Mouse (Mus musculus) kidney, postnatal 14 days (tissue): Measurements from ENCODE around the gene Mcf2l.

ENCODE experiments used
- DNase-seq: peaks from one replicate; pipeline ENCODE4 v3.0.0; 2022; ENCODE audit warnings: mixed read lengths

Mcf2l gene

DNA sequence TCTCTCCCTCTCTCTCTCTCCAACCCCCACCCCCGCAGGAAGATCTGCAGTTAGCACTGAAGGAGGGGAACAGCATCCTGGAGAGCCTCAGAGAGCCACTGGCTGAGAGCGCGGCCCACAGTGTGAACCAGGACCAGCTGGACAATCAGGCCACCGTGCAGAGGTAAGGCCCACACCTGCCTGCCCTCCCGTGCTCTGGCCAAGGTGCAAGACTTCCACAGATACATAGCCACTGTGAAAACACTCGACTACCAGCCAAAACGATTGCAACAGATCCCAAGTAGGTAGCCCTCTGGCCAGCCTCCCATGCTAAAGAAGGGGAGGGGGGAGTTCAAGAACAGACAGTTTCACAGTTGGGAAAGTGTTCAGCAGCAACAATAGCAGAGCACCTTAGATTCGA lies 124.7 kb downstream of the Mcf2l start:
- no peak for DNase-seq

GRCm38 (mm10) chr8:12999793-13000192 lies 126.2 kb downstream of the Mcf2l start:
- peak; percentile 21 for DNase-seq

DNA sequence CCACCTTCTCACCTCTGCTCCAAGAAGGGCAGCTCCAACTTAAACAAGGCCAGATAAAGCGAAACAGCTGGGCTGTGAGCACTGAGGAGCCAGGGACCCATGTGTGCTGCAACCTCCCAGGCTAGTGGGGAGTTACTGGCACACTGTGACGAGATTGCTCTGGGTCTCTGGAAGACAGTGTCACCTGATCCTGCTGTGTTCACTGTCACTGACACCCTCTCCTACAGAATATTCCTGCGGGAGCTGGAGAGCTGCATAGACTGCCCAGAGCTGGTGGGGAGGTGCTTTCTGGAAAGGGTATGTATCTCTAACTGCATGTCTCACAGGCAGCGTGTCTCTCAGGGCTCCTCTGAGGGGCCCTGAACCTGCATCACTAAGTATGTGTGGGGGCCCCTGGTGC lies 133.9 kb downstream of the Mcf2l start:
- no peak for DNase-seq

DNA sequence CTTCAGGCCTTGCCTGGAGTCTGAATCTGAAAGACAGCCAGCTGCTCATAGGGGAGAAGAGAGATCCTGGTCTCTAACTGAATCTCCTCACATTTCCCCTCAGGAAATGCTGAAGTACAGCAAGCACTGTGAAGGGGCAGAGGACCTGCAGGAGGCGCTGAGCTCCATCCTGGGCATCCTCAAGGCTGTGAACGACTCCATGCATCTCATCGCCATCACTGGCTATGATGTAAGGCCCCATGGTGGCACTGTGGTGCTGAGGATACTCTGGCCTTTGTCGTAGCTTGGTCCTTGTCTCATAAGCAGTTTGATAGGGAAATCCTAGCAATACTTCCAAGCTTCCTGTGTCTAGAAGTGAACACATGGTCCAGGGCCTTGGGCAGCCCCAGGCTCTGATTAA lies 136.7 kb downstream of the Mcf2l start:
- no peak for DNase-seq

- no peak for DNase-seq
Observed at GRCm38 (mm10) chr8:13019560-13019959, 146.0 kb downstream of the Mcf2l start.

GRCm38 (mm10) chr8:13021830-13022229 lies 148.2 kb downstream of the Mcf2l start:
- no peak for DNase-seq

DNA sequence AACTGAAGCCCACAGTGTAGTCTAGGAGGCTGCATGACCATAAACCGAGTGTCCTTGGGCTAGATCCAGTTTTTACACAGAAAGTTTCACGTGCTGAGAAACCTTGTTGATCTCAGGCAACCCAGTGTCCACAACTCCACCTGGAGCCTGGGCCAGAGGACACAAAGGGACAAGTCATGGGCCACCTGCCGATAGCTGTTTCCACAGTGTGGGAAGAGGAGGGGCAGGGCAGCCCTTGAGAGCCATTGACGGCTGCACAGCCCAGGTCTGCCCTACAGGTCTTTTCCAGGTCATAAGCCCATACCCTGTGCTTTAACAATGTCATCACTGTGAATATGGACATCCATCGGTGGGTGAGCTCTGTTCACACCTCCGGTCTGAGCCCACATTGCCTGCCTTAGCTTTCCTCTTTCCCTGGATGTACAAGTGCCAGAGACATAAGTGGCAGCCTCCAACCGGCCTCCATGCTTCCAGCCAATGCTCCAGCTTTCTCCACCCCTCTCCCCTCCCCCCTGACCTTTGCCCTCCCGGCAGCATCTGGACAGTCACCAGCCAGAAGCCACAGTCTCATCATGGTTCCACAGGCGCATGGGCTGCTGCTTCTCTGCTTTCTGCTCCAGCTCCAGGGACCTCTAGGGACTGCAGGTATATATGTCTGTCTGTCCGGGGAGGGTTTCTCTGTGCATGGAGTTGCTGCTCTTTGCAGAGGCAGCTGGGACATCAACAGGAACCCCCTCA lies 152.1 kb downstream of the Mcf2l start, which contains the start of gene F7:
F7 (plus strand) TSS at position 548 of the 738 bp plus-strand sequence.
- DNase-seq: peak; percentile 15

GRCm38 (mm10) chr8:13027615-13028014 lies 154.0 kb downstream of the Mcf2l start:
- no peak for DNase-seq

DNA sequence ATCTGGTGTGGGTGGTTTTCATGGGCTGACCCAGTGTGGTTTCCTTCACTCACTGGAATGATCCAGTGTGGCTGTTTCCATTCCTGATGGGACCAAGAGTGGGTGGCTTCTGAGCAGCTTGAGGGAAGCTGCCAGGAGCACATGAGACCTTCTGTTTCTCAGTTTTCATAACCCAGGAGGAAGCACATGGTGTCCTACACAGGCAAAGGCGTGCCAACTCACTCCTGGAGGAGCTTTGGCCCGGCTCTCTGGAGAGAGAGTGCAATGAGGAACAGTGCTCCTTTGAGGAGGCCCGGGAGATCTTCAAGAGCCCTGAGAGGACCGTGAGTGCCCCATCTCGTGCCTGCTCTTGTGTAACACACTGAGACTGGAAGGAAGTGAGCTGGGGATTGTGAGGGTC lies 154.9 kb downstream of the Mcf2l start:
- no peak for DNase-seq

- no peak for DNase-seq
Observed at GRCm38 (mm10) chr8:13036346-13036812, 162.8 kb downstream of the Mcf2l start.

GRCm38 (mm10) chr8:13037015-13037414 lies 163.4 kb downstream of the Mcf2l start, which contains the start of gene F10:
F10 (plus strand) TSS chr8:13037308.
- DNase-seq: no peak

- no peak for DNase-seq
Observed at GRCm38 (mm10) chr8:13037569-13037968, 164.0 kb downstream of the Mcf2l start.

GRCm38 (mm10) chr8:13039054-13039453 lies 165.4 kb downstream of the Mcf2l start:
- DNase-seq: no peak

- no peak for DNase-seq
Observed at GRCm38 (mm10) chr8:13041459-13041858, 167.9 kb downstream of the Mcf2l start.

GRCm38 (mm10) chr8:13047652-13048051 lies 174.0 kb downstream of the Mcf2l start:
- DNase-seq: no peak

- no peak for DNase-seq
Observed at GRCm38 (mm10) chr8:13050550-13050949, 176.9 kb downstream of the Mcf2l start.

DNA sequence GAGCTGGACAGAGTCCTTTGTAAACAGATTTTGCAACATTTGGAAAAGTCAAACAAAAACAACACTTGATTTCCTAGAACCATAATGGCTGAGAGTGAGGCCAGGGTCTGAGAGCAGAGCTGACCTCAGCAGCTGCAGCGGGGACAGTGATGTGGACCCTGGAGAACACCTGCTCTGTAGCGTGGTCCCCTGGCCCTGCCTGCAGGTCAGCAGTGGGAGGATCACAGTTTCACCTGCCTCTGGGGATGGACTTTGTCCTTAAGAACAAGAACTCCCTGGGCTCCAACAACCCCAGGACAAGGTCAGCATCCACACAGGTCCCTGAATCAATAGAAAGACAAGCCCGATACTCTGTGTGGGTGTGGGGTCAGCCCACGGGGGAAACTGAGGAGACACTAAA lies 183.7 kb downstream of the Mcf2l start:
- DNase-seq: peak; percentile 24

- DNase-seq: peak; percentile 80
Observed at GRCm38 (mm10) chr8:13060441-13061150, 187.0 kb downstream of the Mcf2l start, which contains the start of gene Proz. Proz (plus strand) TSS chr8:13060914.

DNA sequence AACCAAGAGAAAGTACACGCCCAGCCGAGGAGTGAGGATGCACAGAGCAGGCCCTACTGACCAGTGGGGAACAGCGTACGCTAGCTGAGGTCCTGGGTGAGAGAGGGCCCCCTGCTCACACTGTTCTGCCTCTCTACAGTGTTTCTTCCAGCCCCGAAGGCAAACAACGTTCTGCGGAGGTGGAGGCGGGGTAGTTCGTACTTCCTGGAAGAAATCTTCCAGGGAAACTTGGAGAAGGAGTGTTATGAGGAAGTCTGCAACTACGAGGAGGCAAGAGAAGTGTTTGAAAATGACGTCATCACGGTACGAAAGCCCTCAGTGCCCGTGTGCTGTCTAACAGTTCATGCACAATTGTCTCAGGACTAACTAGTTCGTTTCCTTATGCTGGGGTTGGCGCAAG lies 189.5 kb downstream of the Mcf2l start:
- DNase-seq: no peak
